Mouse (Mus musculus) kidney, adult 2 months (tissue): Measurements from ENCODE around the gene Slc35g1. TPM values are rescaled to one million over a fixed set of nuclear protein-coding genes. Genes with fewer than 3 reads are reported as not detected.

Experiments
- DNase-seq: peaks from one replicate; pipeline ENCODE4 v3.0.0; 2021
- H3K27ac ChIP-seq: fragments of 200-500 bp; 2 replicates; pipeline ENCODE4 v1.5.1; 2012; ENCODE audit warnings: low read depth, low read length, control low read depth, inconsistent platforms; ENCODE audit not compliant: insufficient read depth
- H3K27me3 ChIP-seq: fragments of 200-500 bp; replicated peaks from 2 replicates; pipeline ENCODE4 v1.6.1; 2012; ENCODE audit warnings: mild to moderate bottlenecking, moderate library complexity, low read length, inconsistent platforms; ENCODE audit not compliant: control insufficient read depth, insufficient read depth
- H3K36me3 ChIP-seq: fragments of 200-500 bp; 2 replicates; pipeline ENCODE4 v1.6.1; 2012; ENCODE audit warnings: mild to moderate bottlenecking, moderate library complexity, low read length, inconsistent platforms; ENCODE audit not compliant: control insufficient read depth, insufficient read depth
- H3K4me1 ChIP-seq: fragments of 200-500 bp; 2 replicates; pipeline ENCODE4 v1.6.1; 2011; ENCODE audit warnings: low read length; ENCODE audit not compliant: control insufficient read depth, insufficient read depth
- H3K4me3 ChIP-seq: fragments of 200-500 bp; 2 replicates; pipeline ENCODE4 v1.5.1; 2011; ENCODE audit warnings: mild to moderate bottlenecking, low read depth, low read length, control low read depth; ENCODE audit not compliant: insufficient read depth
- CTCF ChIP-seq: fragments of 200-500 bp; conservative IDR thresholded peaks from 2 replicates; pipeline ENCODE4 v1.5.1; 2011; ENCODE audit warnings: low read depth, mild to moderate bottlenecking, control low read depth, low read length, moderate library complexity, mixed read lengths; ENCODE audit not compliant: insufficient read depth, insufficient read length
- POLR2A ChIP-seq: fragments of 200-500 bp; IDR thresholded peaks from one replicate; pipeline ENCODE4 v1.6.1; 2011; ENCODE audit warnings: low read depth, low read length, control low read depth
- WGBS: fragments of 180-500 bp; shearing (Covaris S2); methylation state at CpG from one replicate; pipeline ENCODE4 v1.1.7; 2018; 5-methylcytosine and 5-hydroxymethylcytosine counted together
- polyA plus RNA-seq: library from polyadenylated mRNA; depleted of rRNA; stranded (reverse); fragments of >200 nt; gene quantifications from 2 replicates; pipeline ENCODE4 v1.2.3, GENCODE M21; 2012

Slc35g1 gene
- polyA plus RNA-seq, 1 experiment: 5.9 TPM

DNA sequence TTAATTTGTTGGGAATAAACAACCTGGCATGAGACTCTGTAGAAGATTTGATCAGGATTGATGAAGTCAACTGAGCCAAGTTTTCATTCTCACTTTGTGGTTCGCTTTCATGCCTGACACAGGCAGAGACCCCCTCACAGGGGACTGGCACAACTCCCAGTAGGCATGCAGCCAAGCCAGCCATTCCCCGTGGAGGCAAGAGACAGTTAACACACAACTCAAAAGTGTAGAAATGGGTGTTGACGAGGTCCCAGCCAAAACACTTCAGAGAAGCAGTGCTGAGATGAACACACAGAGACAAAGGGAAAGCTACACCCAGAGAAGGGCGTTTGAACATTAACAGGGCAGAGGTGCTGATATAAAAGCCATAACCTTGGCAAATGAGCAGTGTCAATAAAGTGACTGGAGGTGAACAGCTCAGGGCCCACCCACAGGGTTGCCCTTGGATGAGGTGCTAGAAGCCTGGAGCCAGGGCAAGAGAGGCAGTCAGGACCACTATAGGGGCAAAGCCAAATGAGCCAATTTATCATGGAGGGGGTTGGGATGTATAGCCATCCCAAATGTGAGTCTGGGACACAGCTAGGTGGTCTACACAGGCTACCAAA, 23.1 kb downstream of the Slc35g1 start:
- Histone ChIP-seq H3K36me3 (no peaks in the 10 kb centered on the region), H3K4me3 (no peak overlapping the region), H3K4me1 (no peaks in the 10 kb centered on the region), H3K27me3 (no peaks in the 10 kb centered on the region), H3K27ac (no peak overlapping the region)
- DNase-seq: no peak
- 48% methylated on average over 4 of the region's 4 CpGs for WGBS
- TF ChIP-seq POLR2A: no peak
- TF ChIP-seq CTCF: no peak

DNA sequence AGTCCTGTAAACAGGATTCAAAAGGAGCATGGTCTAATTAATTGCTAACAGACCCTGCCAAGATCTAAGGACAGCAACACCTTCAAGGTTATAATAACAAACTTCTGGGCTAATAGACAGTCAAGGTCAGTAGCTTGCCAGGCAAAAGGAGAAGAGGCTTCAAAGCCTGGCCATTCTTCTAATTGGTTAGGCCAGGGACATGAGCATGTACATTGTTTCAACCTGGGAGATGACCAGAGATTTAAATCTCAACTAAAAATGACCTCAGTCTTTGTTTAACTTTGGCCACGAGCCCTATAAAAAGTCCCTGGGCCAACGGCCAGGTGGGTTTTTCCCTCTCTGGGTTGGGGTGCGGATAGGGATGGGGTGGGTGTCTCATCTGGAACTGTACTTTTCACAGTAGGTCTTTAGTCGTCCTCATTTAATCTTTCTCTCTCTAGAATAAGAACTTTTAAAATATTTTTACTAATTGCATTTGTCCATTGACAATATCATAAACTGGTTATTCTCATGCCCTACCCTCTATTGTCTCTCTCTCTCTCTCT, 25.0 kb downstream of the Slc35g1 start:
- Histone ChIP-seq H3K27ac (0 out of 2 replicates have a peak overlapping the region, but pooled peaks have one; percentile 34), H3K4me1 (no peaks in the 10 kb centered on the region), H3K4me3 (no peak overlapping the region), H3K27me3 (no peaks in the 10 kb centered on the region), H3K36me3 (no peaks in the 10 kb centered on the region)
- TF ChIP-seq CTCF: no peak
- WGBS: 54% methylated on average over 4 of the region's 4 CpGs
- peak; percentile 27 for DNase-seq

DNA sequence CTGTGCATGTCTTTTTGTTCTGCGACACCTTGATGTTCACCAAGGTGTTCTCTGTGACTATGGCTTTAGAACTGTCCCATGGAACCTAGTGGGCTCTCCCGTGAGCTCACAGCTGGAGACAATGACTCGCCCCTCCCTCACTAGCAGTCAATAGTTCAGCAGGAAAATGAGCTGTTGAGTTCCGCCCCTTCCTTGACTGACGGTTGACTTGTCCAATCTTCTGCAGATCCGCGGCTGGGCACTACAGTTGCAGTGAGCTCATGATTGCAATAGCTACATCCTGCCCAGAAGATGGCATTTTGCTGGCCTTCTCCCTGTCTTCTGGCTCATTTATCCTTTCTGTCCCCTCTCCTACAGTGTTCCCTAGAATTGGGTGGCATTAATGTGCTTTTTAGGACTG, 25.7 kb downstream of the Slc35g1 start:
- H3K27ac ChIP-seq: 0 out of 2 replicates have a peak overlapping the region, but pooled peaks have one; percentile 30
- TF ChIP-seq POLR2A (no peak), CTCF (no peak)
- H3K4me1 ChIP-seq: no peaks in the 10 kb centered on the region
- no peak overlapping the region for H3K4me3 ChIP-seq
- DNase-seq: peak; percentile 6
- no peaks in the 10 kb centered on the region for H3K36me3 ChIP-seq
- H3K27me3 ChIP-seq: no peaks in the 10 kb centered on the region
- WGBS: 78% methylated on average over 7 of the region's 7 CpGs

DNA sequence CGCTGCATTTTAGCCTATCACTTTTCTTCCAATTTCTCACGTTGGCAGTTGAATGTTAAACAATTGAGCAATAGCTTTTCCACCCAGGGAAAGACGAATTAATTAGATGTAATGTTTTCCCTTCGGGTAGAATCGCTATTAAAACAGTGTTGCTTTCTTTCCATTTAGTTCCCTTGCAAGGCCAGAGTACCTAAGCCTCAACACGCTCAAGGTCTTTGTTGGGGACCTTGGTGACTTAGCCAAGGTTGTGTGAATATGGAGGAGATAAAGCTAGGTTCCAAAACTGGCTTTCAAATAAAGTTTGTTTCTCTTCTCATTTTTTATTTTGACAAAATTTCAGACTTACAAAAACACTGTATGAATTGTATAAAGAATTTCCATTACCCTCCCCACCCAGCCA, 27.1 kb downstream of the Slc35g1 start:
- Histone ChIP-seq H3K4me3 (no peak overlapping the region), H3K4me1 (no peaks in the 10 kb centered on the region), H3K27me3 (no peaks in the 10 kb centered on the region), H3K36me3 (no peaks in the 10 kb centered on the region), H3K27ac (0 out of 2 replicates have a peak overlapping the region, but pooled peaks have one; percentile 42)
- WGBS: 33% methylated on average over 6 of the region's 6 CpGs
- DNase-seq: peak; percentile 52
- no peak for TF ChIP-seq POLR2A
- no peak for TF ChIP-seq CTCF

DNA sequence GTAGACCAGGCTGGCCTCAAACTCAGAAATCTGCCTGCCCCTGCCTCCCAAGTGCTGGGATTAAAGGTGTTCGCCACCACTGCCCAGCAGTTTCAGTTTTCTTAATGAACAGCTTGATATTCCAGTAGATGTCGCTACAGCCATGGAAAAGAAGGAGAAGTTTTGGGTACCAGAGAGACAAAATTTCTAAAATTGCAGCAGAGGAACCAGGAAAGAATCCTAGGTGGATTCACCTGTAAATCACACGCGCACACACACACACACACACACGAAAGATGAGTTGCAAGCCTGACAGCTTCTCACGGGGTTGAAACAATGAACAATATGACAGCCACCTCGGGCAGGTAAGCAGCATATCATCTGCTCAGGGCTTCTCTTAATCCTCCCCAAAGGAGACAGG, 28.1 kb downstream of the Slc35g1 start:
- TF ChIP-seq POLR2A (no peak), CTCF (no peak)
- peak; percentile 37 for DNase-seq
- H3K4me1 ChIP-seq: no peaks in the 10 kb centered on the region
- H3K27me3 ChIP-seq: no peaks in the 10 kb centered on the region
- H3K36me3 ChIP-seq: no peaks in the 10 kb centered on the region
- H3K4me3 ChIP-seq: no peak overlapping the region
- 40% methylated on average over 7 of the region's 7 CpGs for WGBS
- H3K27ac ChIP-seq: no peak overlapping the region

DNA sequence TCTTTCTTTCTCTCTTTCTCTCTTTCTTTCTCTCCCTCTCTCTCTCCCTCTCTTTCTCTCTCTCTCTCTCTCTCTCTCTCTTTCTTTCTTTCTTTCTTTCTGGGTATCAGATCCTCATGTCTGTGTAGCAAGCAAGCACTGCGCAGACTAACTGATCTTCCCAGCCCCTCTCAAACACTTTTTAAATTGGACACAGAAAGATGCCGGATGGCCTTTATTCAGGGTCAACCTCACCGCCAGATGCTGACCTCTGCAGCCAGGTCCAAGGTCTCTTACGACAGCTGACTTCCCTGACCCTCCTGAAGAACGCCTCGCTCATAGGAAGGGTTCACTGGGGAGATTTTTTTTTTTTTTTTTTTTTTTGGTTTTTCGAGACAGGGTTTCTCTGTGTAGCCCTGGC, 28.8 kb downstream of the Slc35g1 start:
- Histone ChIP-seq H3K27me3 (no peaks in the 10 kb centered on the region), H3K4me3 (no peak overlapping the region)

DNA sequence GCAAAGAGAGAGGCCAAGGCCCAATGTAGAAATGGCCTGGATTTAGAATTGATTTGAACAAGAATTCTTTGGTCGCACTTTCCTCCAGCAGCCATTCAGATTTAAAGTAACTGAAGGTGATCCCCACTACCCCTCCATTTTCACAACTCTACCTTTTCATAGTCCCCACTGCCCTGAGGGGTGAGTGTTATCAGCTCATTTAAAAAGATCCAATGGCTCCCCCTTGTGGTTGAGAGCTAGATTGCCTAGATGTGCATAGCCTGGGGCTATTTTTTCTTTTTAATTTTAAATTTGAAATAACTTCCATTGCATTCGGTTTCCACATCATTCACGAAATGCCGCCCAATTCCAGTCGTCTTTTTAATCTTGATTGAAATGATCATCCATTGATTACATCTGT, 33.5 kb downstream of the Slc35g1 start:
- H3K4me3 ChIP-seq: no peak overlapping the region
- H3K27me3 ChIP-seq: no peaks in the 10 kb centered on the region
- H3K4me1 ChIP-seq: no peaks in the 10 kb centered on the region
- H3K27ac ChIP-seq: no peak overlapping the region
- DNase-seq: peak; percentile 39
- 50% methylated on average over 5 of the region's 5 CpGs for WGBS
- no peaks in the 10 kb centered on the region for H3K36me3 ChIP-seq
- TF ChIP-seq CTCF (peak; percentile 36; the same call in 1 of the 2 replicates), POLR2A (no peak)

More for the DNA sequence above, 28.8 kb downstream of the Slc35g1 start:
- no peak for DNase-seq
- no peaks in the 10 kb centered on the region for H3K36me3 ChIP-seq
- H3K27ac ChIP-seq: no peak overlapping the region
- no peak for TF ChIP-seq CTCF
- TF ChIP-seq POLR2A: no peak
- WGBS: 73% methylated on average over 7 of the region's 7 CpGs
- H3K4me1 ChIP-seq: no peaks in the 10 kb centered on the region
